Comparison of ENCODE assay signal across 8 mouse cellular contexts in the genomic region with DNA sequence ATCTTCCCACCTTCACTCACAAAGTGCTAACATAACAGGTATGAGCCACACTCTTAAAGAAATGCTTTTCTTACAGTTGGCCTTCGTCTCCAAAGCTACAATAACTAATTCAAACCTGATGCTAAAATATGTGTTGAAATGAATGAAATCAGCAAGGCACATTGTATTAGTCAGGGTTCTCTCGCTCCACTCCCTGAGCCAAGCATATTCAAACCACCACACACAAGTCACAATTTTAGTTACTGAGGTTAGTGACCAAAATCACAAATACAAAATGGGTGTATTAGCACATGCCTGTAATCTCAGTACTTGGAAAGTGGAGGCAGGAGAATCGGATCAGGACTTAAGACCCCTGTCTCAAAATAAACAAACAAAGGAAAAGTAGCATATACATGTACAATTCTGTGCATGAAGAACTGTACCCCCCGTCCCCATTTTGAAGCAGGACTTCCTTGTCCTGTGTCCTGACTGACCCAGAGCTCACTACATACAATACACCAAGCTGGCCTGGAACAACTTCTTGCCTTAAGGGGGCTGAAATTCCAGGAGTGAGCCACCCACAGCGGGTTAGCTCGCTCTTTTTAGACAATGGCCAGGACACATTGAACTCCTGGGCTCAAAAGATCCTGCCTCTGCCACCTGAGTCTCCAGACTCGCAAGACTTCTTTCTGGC. TPM values are rescaled to one million over a fixed set of nuclear protein-coding genes. Genes with fewer than 3 reads are reported as not detected.
A peak's percentile ranks its signal among the peaks of the same experiment; 100 is the strongest.
DNase-seq lines count a peak whose midpoint lies in the region; ATAC-seq and TF ChIP-seq lines count a peak whose summit lies in the region.

No protein-coding gene starts in this region.

- H3K27me3 ChIP-seq in kidney, postnatal 0 days (ENCODE audit: insufficient read depth, low read length): no peaks in the 10 kb centered on the region
- no peaks in the 10 kb centered on the region for H3K27me3 ChIP-seq in heart, postnatal 0 days (ENCODE audit: control insufficient read depth, insufficient read depth, low read length)
- no peaks in the 10 kb centered on the region for H3K27me3 ChIP-seq in midbrain, embryonic 10.5 days (ENCODE audit: low read depth, poor library complexity, severe bottlenecking)

- no peak for TF ChIP-seq EP300 in heart, postnatal 0 days (IDR thresholded peaks at IDR 0.05; ENCODE audit: low read depth)

- peaks cover 12% of the 10 kb centered on the region for H3K36me3 ChIP-seq in kidney, postnatal 0 days (ENCODE audit: insufficient read depth, low read length)
- H3K36me3 ChIP-seq in heart, postnatal 0 days (replicated peaks; ENCODE audit: control insufficient read depth, insufficient read depth, low read length): peaks cover 21% of the 10 kb centered on the region
- H3K36me3 ChIP-seq in midbrain, embryonic 10.5 days: peaks cover 34% of the 10 kb centered on the region

- WGBS in kidney, postnatal 0 days: 20% methylated on average over 7 of the region's 7 CpGs
- 12% methylated on average over 7 of the region's 7 CpGs for WGBS in heart, postnatal 0 days
- 38% methylated on average over 7 of the region's 7 CpGs for WGBS in midbrain, embryonic 10.5 days

- H3K4me3 ChIP-seq in kidney, postnatal 0 days (replicated peaks; ENCODE audit: low read depth, low read length): peak overlapping the region; percentile 61
- H3K4me3 ChIP-seq in heart, postnatal 0 days (ENCODE audit: low read depth, low read length): peak overlapping the region; percentile 78
- peak overlapping the region; percentile 80 for H3K4me3 ChIP-seq in midbrain, embryonic 10.5 days

- ATAC-seq in kidney, postnatal 0 days (replicated peaks; ENCODE audit: low FRiP score, low read depth): 0 out of 2 replicates have a peak, but pooled peaks have one; percentile 24
- ATAC-seq in activated CD4-positive, CD25-positive, alpha-beta regulatory T cell, adult 4 months: peak; percentile 15
- no peak for ATAC-seq in heart, postnatal 0 days (ENCODE audit: insufficient read depth, low read depth)

- TF ChIP-seq CTCF in kidney, postnatal 0 days (IDR thresholded peaks at IDR 0.05; ENCODE audit: low read depth): no peak
- no peak for TF ChIP-seq CTCF in heart, postnatal 0 days (IDR thresholded peaks at IDR 0.05; ENCODE audit: low read depth)

- peak; percentile 62 for DNase-seq in kidney, postnatal 0 days (ENCODE audit: low spot score)
- DNase-seq in kidney, postnatal 36 days: no peak
- no peak for DNase-seq in heart, postnatal 0 days (ENCODE audit: low spot score)
- no peak for DNase-seq in midbrain, embryonic 10.5 days (ENCODE audit: low spot score)
- DNase-seq in layer of hippocampus, adult 9-11 months: no peak
- DNase-seq in retina, embryonic 14.5 days (ENCODE audit: low spot score): no peak
- no peak for DNase-seq in B cell, adult 2 months

- H3K4me1 ChIP-seq in kidney, postnatal 0 days (replicated peaks; ENCODE audit: insufficient read depth, low read length): peaks cover 15% of the 10 kb centered on the region
- H3K4me1 ChIP-seq in heart, postnatal 0 days (ENCODE audit: control insufficient read depth, insufficient read depth): peaks cover 39% of the 10 kb centered on the region
- peaks cover 35% of the 10 kb centered on the region for H3K4me1 ChIP-seq in midbrain, embryonic 10.5 days

- H3K27ac ChIP-seq in kidney, postnatal 0 days: peak overlapping the region; percentile 95
- H3K27ac ChIP-seq in heart, postnatal 0 days (ENCODE audit: low read depth): peak overlapping the region; percentile 97
- peak overlapping the region; percentile 98 for H3K27ac ChIP-seq in midbrain, embryonic 10.5 days (replicated peaks)

- peak overlapping the region; percentile 94 for H3K9ac ChIP-seq in kidney, postnatal 0 days (ENCODE audit: low read depth, low read length)
- H3K9ac ChIP-seq in heart, postnatal 0 days (replicated peaks; ENCODE audit: low read depth, low read length): peak overlapping the region; percentile 99

- H3K4me2 ChIP-seq in kidney, postnatal 0 days (ENCODE audit: low read length): peak overlapping the region; percentile 80
- peak overlapping the region; percentile 78 for H3K4me2 ChIP-seq in heart, postnatal 0 days (ENCODE audit: low read depth, low read length)

- H3K9me3 ChIP-seq in kidney, postnatal 0 days (replicated peaks; ENCODE audit: low read length): no peaks in the 10 kb centered on the region
- H3K9me3 ChIP-seq in heart, postnatal 0 days (replicated peaks; ENCODE audit: control insufficient read depth, low read length): no peaks in the 10 kb centered on the region
- H3K9me3 ChIP-seq in midbrain, embryonic 10.5 days (replicated peaks): no peaks in the 10 kb centered on the region

RNA-seq across cellular contexts. Expression of gene Ndufs3, which starts 12.1 kb away (rescaled TPM):
- polyA plus RNA-seq in kidney, postnatal 0 days (2015; fragmentation: Nextera tagmentation; extraction: Ambion mirVana): 322 and 331 TPM in 2 replicates
- polyA plus RNA-seq in activated CD4-positive, CD25-positive, alpha-beta regulatory T cell, adult 4 months (2017; shearing (Covaris generic)): 100 to 1,000 TPM; 119 to 121 TPM
- total RNA-seq in heart, postnatal 0 days (2014; rRNA removed; ENCODE audit: low replicate concordance): 556 and 596 TPM in 2 replicates
- 620 and 652 TPM in 2 replicates for polyA plus RNA-seq in heart, postnatal 0 days (2015; fragmentation: Nextera tagmentation; extraction: Ambion mirVana)
- polyA plus RNA-seq in midbrain, embryonic 10.5 days (2016; fragmentation: Nextera tagmentation; extraction: Ambion mirVana): 194 and 199 TPM in 2 replicates

RNA-seq across cellular contexts. Expression of gene Kbtbd4, which starts 12.2 kb away (rescaled TPM):
- 32.7 and 33.8 TPM in 2 replicates for polyA plus RNA-seq in kidney, postnatal 0 days (2015; fragmentation: Nextera tagmentation; extraction: Ambion mirVana)
- polyA plus RNA-seq in activated CD4-positive, CD25-positive, alpha-beta regulatory T cell, adult 4 months (2017; shearing (Covaris generic)): 10 to 100 TPM; 34.3 to 37.8 TPM
- 19.5 and 28.3 TPM in 2 replicates for total RNA-seq in heart, postnatal 0 days (2014; rRNA removed; ENCODE audit: low replicate concordance)
- 16.4 and 17.8 TPM in 2 replicates for polyA plus RNA-seq in heart, postnatal 0 days (2015; fragmentation: Nextera tagmentation; extraction: Ambion mirVana)
- 57.8 and 58.6 TPM in 2 replicates for polyA plus RNA-seq in midbrain, embryonic 10.5 days (2016; fragmentation: Nextera tagmentation; extraction: Ambion mirVana)

RNA-seq across cellular contexts. Expression of gene Celf1, which starts 23.5 kb away (rescaled TPM):
- polyA plus RNA-seq in kidney, postnatal 0 days (2015; fragmentation: Nextera tagmentation; extraction: Ambion mirVana): 59.3 and 65.5 TPM in 2 replicates
- 10 to 100 TPM; 44.5 to 53.3 TPM for polyA plus RNA-seq in activated CD4-positive, CD25-positive, alpha-beta regulatory T cell, adult 4 months (2017; shearing (Covaris generic))
- total RNA-seq in heart, postnatal 0 days (2014; rRNA removed; ENCODE audit: low replicate concordance): 85.6 and 113 TPM in 2 replicates
- 63.9 and 72.6 TPM in 2 replicates for polyA plus RNA-seq in heart, postnatal 0 days (2015; fragmentation: Nextera tagmentation; extraction: Ambion mirVana)
- 148 and 158 TPM in 2 replicates for polyA plus RNA-seq in midbrain, embryonic 10.5 days (2016; fragmentation: Nextera tagmentation; extraction: Ambion mirVana)

RNA-seq across cellular contexts. Expression of gene C1qtnf4, which starts 31.0 kb away (rescaled TPM):
- 23.0 and 28.0 TPM in 2 replicates for polyA plus RNA-seq in kidney, postnatal 0 days (2015; fragmentation: Nextera tagmentation; extraction: Ambion mirVana)
- 1 to 10 TPM in 1 of 2 experiments, under 1 TPM in 1; 0.89 to 1.5 TPM for polyA plus RNA-seq in activated CD4-positive, CD25-positive, alpha-beta regulatory T cell, adult 4 months (2017; shearing (Covaris generic))
- 15.5 and 18.7 TPM in 2 replicates for total RNA-seq in heart, postnatal 0 days (2014; rRNA removed; ENCODE audit: low replicate concordance)
- 23.7 and 28.1 TPM in 2 replicates for polyA plus RNA-seq in heart, postnatal 0 days (2015; fragmentation: Nextera tagmentation; extraction: Ambion mirVana)
- polyA plus RNA-seq in midbrain, embryonic 10.5 days (2016; fragmentation: Nextera tagmentation; extraction: Ambion mirVana): 2.3 and 3.8 TPM in 2 replicates
